Mouse (Mus musculus): ENCODE data around the gene Lax1. TPM values are rescaled to one million over a fixed set of nuclear protein-coding genes. Genes with fewer than 3 reads are reported as not detected.

Lax1 gene
- 3.5 TPM for polyA plus RNA-seq (2014; fragmentation: Illumina TruSeq; extraction: RNeasy Lipid Tissue Mini Kit (QIAGEN cat#74804); ENCODE audit: low read depth, low replicate concordance)

GRCm38 (mm10) chr1:133689897-133690296 lies at the start of gene Lax1:
TSS of gene Lax1 (minus strand) at chr1:133690108.

GRCm38 (mm10) chr1:133661203-133661933 lies 28.5 kb downstream of the Lax1 start, which contains the start of gene Gm38394:
TSS of gene Gm38394 (minus strand) at chr1:133661318.

GRCm38 (mm10) chr1:133660466-133661202 lies 29.3 kb downstream of the Lax1 start, which contains the start of gene Zbed6:
TSS of gene Zbed6 (minus strand) at chr1:133660885.

Other genes starting within 250 kb of the Lax1 start
- gene Snrpe, start 79.8 kb downstream of the Lax1 start, polyA plus RNA-seq (2014; fragmentation: Illumina TruSeq; extraction: RNeasy Lipid Tissue Mini Kit (QIAGEN cat#74804); ENCODE audit: low read depth, low replicate concordance): 484 TPM
- 32.7 TPM for gene Zbed6, start 29.2 kb downstream of the Lax1 start, polyA plus RNA-seq (2014; fragmentation: Illumina TruSeq; extraction: RNeasy Lipid Tissue Mini Kit (QIAGEN cat#74804); ENCODE audit: low read depth, low replicate concordance)
- gene Gm38394, start 28.8 kb downstream of the Lax1 start, polyA plus RNA-seq (2014; fragmentation: Illumina TruSeq; extraction: RNeasy Lipid Tissue Mini Kit (QIAGEN cat#74804); ENCODE audit: low read depth, low replicate concordance): 34.3 TPM
- 56.7 TPM for gene Atp2b4, start 110.9 kb upstream of the Lax1 start, polyA plus RNA-seq (2014; fragmentation: Illumina TruSeq; extraction: RNeasy Lipid Tissue Mini Kit (QIAGEN cat#74804); ENCODE audit: low read depth, low replicate concordance)
- 4.4 TPM for gene Optc, start 217.9 kb upstream of the Lax1 start, polyA plus RNA-seq (2014; fragmentation: Illumina TruSeq; extraction: RNeasy Lipid Tissue Mini Kit (QIAGEN cat#74804); ENCODE audit: low read depth, low replicate concordance)
- 12.9 TPM for gene Prelp, start 231.3 kb upstream of the Lax1 start, polyA plus RNA-seq (2014; fragmentation: Illumina TruSeq; extraction: RNeasy Lipid Tissue Mini Kit (QIAGEN cat#74804); ENCODE audit: low read depth, low replicate concordance)